ENCODE assay signal across 13 mouse cellular contexts in the genomic region with DNA sequence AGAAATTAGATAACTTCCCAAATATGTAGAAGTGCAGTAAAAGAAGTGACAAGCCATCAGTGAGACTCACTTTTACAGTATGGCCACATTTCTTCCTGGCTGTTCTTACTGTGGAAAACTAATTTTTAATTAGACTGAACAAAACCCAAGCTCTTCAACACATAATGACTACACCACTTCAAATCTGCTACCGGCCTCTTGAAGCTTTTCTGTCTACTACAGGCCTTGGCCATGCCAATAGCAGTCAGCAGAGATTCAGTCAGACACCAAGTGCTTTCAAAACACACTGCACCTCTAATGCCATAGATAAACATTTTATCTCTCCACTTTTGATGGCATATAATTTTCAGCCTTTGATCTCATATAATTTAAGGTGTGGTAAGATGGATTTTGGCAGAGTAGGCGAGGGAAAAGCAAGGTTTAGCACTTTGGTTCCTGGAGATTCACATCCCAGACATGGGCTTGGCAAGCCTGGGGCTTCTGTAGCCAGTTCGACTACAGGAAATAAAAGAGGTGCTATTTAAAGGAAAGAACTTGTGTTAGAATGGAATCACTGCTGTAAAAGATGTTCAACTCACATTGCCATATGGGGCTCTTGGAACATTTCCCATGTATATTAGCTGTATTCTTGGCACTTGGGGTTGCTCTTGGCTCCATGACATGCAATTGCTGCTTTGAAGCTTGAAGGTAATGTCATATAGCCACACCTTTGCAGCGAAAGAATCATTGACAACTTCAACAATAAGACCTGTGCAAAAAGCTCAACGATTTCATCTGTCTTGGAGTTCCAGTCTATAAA.
DNase-seq lines count a peak whose midpoint lies in the region; TF ChIP-seq lines count a peak whose summit lies in the region.
"Had no signal": no experiment of that assay in that cellular context is flagged by ENCODE, and none has a peak within 500 bp of the region (broad histone marks: within the 10 kb centered on the region; RNA-seq: fewer than 3 reads in every experiment).

No protein-coding gene starts in this region.

- DNase-seq in layer of hippocampus, adult 11-12 months (ENCODE audit: low spot score), result peak; percentile 49
- DNase-seq in layer of hippocampus, postnatal 10 days (ENCODE audit: low spot score in 2 of 2), result no peak
- DNase-seq in frontal cortex, postnatal 14 days (ENCODE audit: low spot score in 2 of 2), result peak; percentile 21 to 35
- peak; percentile 52 to 78 for DNase-seq in left cerebral cortex, adult 9 months (ENCODE audit: low spot score in 2 of 2)
- DNase-seq in right cerebral cortex, postnatal 4 days, result peak; percentile 14
- DNase-seq in lung, adult 2 months, result no peak
- DNase-seq in kidney, adult 8-10 months, result no peak
- DNase-seq: adrenal gland, adult 8-10 months; heart, adult 11 months; heart, postnatal 4 days; spleen, adult 18-20 months; thymus, adult 2 months had no signal

- 62% methylated on average over 5 of the region's 5 CpGs for WGBS in lung, adult 2 months

- H3K4me1 ChIP-seq in lung, adult 2 months (ENCODE audit: control insufficient read depth, insufficient read depth, low read length), result no peaks in the 10 kb centered on the region
- H3K4me1 ChIP-seq: neural tube, embryonic 15.5 days had no signal

- no peak for TF ChIP-seq POLR2A in lung, adult 2 months (IDR thresholded peaks at IDR 0.05; ENCODE audit: borderline replicate concordance, extremely low read depth, low read depth, low read length)

- no peak for TF ChIP-seq CTCF in lung, adult 2 months (IDR thresholded peaks at IDR 0.05; ENCODE audit: insufficient read depth, low read length)

- H3K4me3 ChIP-seq in lung, adult 2 months (replicated peaks; ENCODE audit: extremely low read depth, low read depth, low read length), result no peak overlapping the region
- H3K4me3 ChIP-seq: neural tube, embryonic 15.5 days had no signal

Comparison
In these comparisons a context has a peak if more than half of its experiments do, and no peak if none do; other contexts are left out.
1. DNase-seq: peak in layer of hippocampus, adult 11-12 months (single experiment), frontal cortex, postnatal 14 days (2 of 2), left cerebral cortex, adult 9 months (2 of 2) and right cerebral cortex, postnatal 4 days (single experiment); none in layer of hippocampus, postnatal 10 days (0 of 2), lung, adult 2 months (single experiment) and kidney, adult 8-10 months (0 of 2).